Mouse (Mus musculus) liver, embryonic 11.5 days (tissue): ENCODE data around the gene Bdnf. TPM values are rescaled to one million over a fixed set of nuclear protein-coding genes. Genes with fewer than 3 reads are reported as not detected.

Source experiments
- ATAC-seq: fragments of 200-750 bp; cut with Nextera tagmentation; replicated peaks from 2 replicates; pipeline ENCODE4 v1.8.0; 2017; ENCODE audit warnings: moderate number of reproducible peaks, mild to moderate bottlenecking, moderate TSS enrichment, moderate library complexity; ENCODE audit not compliant: low FRiP score
- DNase-seq: peaks from one replicate; pipeline ENCODE4 v3.0.0-alpha.2; 2017; ENCODE audit warnings: low spot score
- H3K27ac ChIP-seq: fragments of 300-500 bp; sonication (generic); 2 replicates; pipeline ENCODE4 v1.5.1; 2014; ENCODE audit warnings: mild to moderate bottlenecking, low read depth, low read length, control low read depth
- H3K27me3 ChIP-seq: fragments of 300-500 bp; sonication (generic); replicated peaks from 2 replicates; pipeline ENCODE4 v1.6.1; 2014; ENCODE audit warnings: low read length, mixed read lengths; ENCODE audit not compliant: control insufficient read depth, insufficient read depth
- H3K36me3 ChIP-seq: fragments of 300-500 bp; sonication (generic); 2 replicates; pipeline ENCODE4 v1.6.1; 2014; ENCODE audit warnings: mild to moderate bottlenecking, low read length, moderate library complexity, mixed read lengths; ENCODE audit not compliant: control insufficient read depth, insufficient read depth
- H3K4me1 ChIP-seq: fragments of 300-500 bp; sonication (generic); replicated peaks from 2 replicates; pipeline ENCODE4 v1.6.1; 2014; ENCODE audit warnings: low read length, mixed read lengths; ENCODE audit not compliant: control insufficient read depth, insufficient read depth
- H3K4me2 ChIP-seq: fragments of 300-500 bp; sonication (generic); 2 replicates; pipeline ENCODE4 v1.6.1; 2014; ENCODE audit warnings: mild to moderate bottlenecking, control low read depth, moderate library complexity
- H3K4me3 ChIP-seq: fragments of 300-500 bp; sonication (generic); 2 replicates; pipeline ENCODE4 v1.5.1; 2014; ENCODE audit warnings: low read depth, low read length, control low read depth
- H3K9ac ChIP-seq: fragments of 300-500 bp; sonication (generic); 2 replicates; pipeline ENCODE4 v1.6.1; 2014; ENCODE audit warnings: low read depth, low read length, control low read depth
- H3K9me3 ChIP-seq: fragments of 300-500 bp; sonication (generic); 2 replicates; pipeline ENCODE4 v1.6.1; 2016; ENCODE audit warnings: low read length, inconsistent platforms, mixed read lengths; ENCODE audit not compliant: control insufficient read depth
- WGBS: fragments of 180-500 bp; shearing (Covaris S2); extraction: QIAGEN DNeasy Blood & Tissue Kit; methylation state at CpG from one replicate; pipeline ENCODE4 v1.1.7; 2014; 5-methylcytosine and 5-hydroxymethylcytosine counted together
- polyA plus RNA-seq: library from polyadenylated mRNA; unstranded; fragments of >200 nt; fragmentation: Nextera tagmentation; extraction: Ambion mirVana; gene quantifications from 2 replicates; pipeline ENCODE4 v1.2.1, GENCODE M21; 2014

Gene Bdnf
- polyA plus RNA-seq, 1 experiment from 2014 or later = 0.74 TPM

GRCm38 (mm10) chr2:109697151-109697550 lies 22.7 kb downstream of the Bdnf start:
- peaks cover 25% of the 10 kb centered on the region for H3K27me3 ChIP-seq
- 22% methylated on average over 4 of the region's 4 CpGs for WGBS

GRCm38 (mm10) chr2:109700291-109700690 lies 25.8 kb downstream of the Bdnf start:
- Histone ChIP-seq H3K27me3 (no peaks in the 10 kb centered on the region), H3K9me3 (no peaks in the 10 kb centered on the region), H3K4me3 (no peak overlapping the region), H3K27ac (no peak overlapping the region), H3K9ac (no peak overlapping the region), H3K4me2 (no peak overlapping the region), H3K36me3 (no peaks in the 10 kb centered on the region), H3K4me1 (no peaks in the 10 kb centered on the region)
- DNase-seq = no peak
- ATAC-seq = no peak
- WGBS = 64% methylated on average over 5 of the region's 5 CpGs

More at GRCm38 (mm10) chr2:109697151-109697550, 22.7 kb downstream of the Bdnf start:
- no peak overlapping the region for H3K4me3 ChIP-seq
- no peaks in the 10 kb centered on the region for H3K4me1 ChIP-seq
- H3K27ac ChIP-seq = no peak overlapping the region
- no peaks in the 10 kb centered on the region for H3K36me3 ChIP-seq
- no peaks in the 10 kb centered on the region for H3K9me3 ChIP-seq
- H3K4me2 ChIP-seq = no peak overlapping the region
- no peak for ATAC-seq
- DNase-seq = no peak
- no peak overlapping the region for H3K9ac ChIP-seq

GRCm38 (mm10) chr2:109703588-109703987 lies 29.1 kb downstream of the Bdnf start:
- Histone ChIP-seq H3K27me3 (no peaks in the 10 kb centered on the region), H3K4me2 (no peak overlapping the region), H3K36me3 (no peaks in the 10 kb centered on the region), H3K4me3 (no peak overlapping the region), H3K4me1 (no peaks in the 10 kb centered on the region), H3K9me3 (no peaks in the 10 kb centered on the region), H3K9ac (no peak overlapping the region), H3K27ac (no peak overlapping the region)
- WGBS = 81% methylated on average over 4 of the region's 4 CpGs
- no peak for DNase-seq
- no peak for ATAC-seq

GRCm38 (mm10) chr2:109704053-109704452 lies 29.6 kb downstream of the Bdnf start:
- no peaks in the 10 kb centered on the region for H3K36me3 ChIP-seq
- DNase-seq = no peak
- H3K9me3 ChIP-seq = no peaks in the 10 kb centered on the region
- no peak overlapping the region for H3K4me2 ChIP-seq
- ATAC-seq = no peak
- no peaks in the 10 kb centered on the region for H3K27me3 ChIP-seq
- H3K9ac ChIP-seq = no peak overlapping the region
- H3K27ac ChIP-seq = no peak overlapping the region
- H3K4me1 ChIP-seq = no peaks in the 10 kb centered on the region
- 74% methylated on average over 5 of the region's 5 CpGs for WGBS
- no peak overlapping the region for H3K4me3 ChIP-seq

- no peak overlapping the region for H3K4me3 ChIP-seq
- H3K27ac ChIP-seq = no peak overlapping the region
- H3K9me3 ChIP-seq = no peaks in the 10 kb centered on the region
- no peaks in the 10 kb centered on the region for H3K4me1 ChIP-seq
- no peaks in the 10 kb centered on the region for H3K36me3 ChIP-seq
- H3K27me3 ChIP-seq = no peaks in the 10 kb centered on the region
- H3K9ac ChIP-seq = no peak overlapping the region
- WGBS = 82% methylated on average over 8 of the region's 8 CpGs
- ATAC-seq = no peak
- no peak overlapping the region for H3K4me2 ChIP-seq
- no peak for DNase-seq
Measured at GRCm38 (mm10) chr2:109706524-109706923, 32.0 kb downstream of the Bdnf start.

GRCm38 (mm10) chr2:109709346-109709745 lies 34.8 kb downstream of the Bdnf start:
- H3K27ac ChIP-seq = no peak overlapping the region
- H3K9me3 ChIP-seq = no peaks in the 10 kb centered on the region
- H3K27me3 ChIP-seq = no peaks in the 10 kb centered on the region
- no peak overlapping the region for H3K4me3 ChIP-seq
- no peak for ATAC-seq
- no peak overlapping the region for H3K4me2 ChIP-seq
- no peaks in the 10 kb centered on the region for H3K4me1 ChIP-seq
- no peak overlapping the region for H3K9ac ChIP-seq
- no peak for DNase-seq
- H3K36me3 ChIP-seq = no peaks in the 10 kb centered on the region
- WGBS = 86% methylated on average over 7 of the region's 7 CpGs

- Histone ChIP-seq H3K9me3 (no peaks in the 10 kb centered on the region), H3K36me3 (no peaks in the 10 kb centered on the region), H3K4me2 (no peak overlapping the region), H3K4me1 (no peaks in the 10 kb centered on the region), H3K4me3 (no peak overlapping the region), H3K27ac (no peak overlapping the region), H3K27me3 (no peaks in the 10 kb centered on the region), H3K9ac (no peak overlapping the region)
- 73% methylated on average over 1 of the region's 1 CpGs for WGBS
- DNase-seq = no peak
- no peak for ATAC-seq
Measured at GRCm38 (mm10) chr2:109711049-109711448, 36.5 kb downstream of the Bdnf start.

DNA sequence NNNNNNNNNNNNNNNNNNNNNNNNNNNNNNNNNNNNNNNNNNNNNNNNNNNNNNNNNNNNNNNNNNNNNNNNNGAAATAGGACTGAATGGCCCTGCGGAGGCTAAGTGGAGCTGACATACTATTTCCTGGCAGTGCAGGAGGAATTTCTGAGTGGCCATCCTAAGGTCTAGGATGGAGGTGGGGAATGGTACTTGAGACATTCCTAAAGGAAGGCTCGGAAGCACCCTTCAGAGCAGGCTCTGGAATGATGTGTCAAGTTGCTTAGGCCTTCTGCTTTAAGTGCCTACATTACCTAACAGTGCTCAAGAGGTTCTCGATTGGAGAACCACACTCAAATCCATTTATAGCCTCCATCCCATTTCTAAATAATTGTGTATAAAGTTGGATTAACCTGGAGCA lies 50.8 kb downstream of the Bdnf start:
- H3K4me2 ChIP-seq = no peak overlapping the region
- no peaks in the 10 kb centered on the region for H3K9me3 ChIP-seq
- H3K27me3 ChIP-seq = no peaks in the 10 kb centered on the region
- WGBS = 71% methylated on average over 3 of the region's 3 CpGs
- H3K36me3 ChIP-seq = no peaks in the 10 kb centered on the region
- no peak for DNase-seq
- no peak overlapping the region for H3K27ac ChIP-seq
- no peak overlapping the region for H3K4me3 ChIP-seq
- no peak for ATAC-seq
- no peak overlapping the region for H3K9ac ChIP-seq
- no peaks in the 10 kb centered on the region for H3K4me1 ChIP-seq

DNA sequence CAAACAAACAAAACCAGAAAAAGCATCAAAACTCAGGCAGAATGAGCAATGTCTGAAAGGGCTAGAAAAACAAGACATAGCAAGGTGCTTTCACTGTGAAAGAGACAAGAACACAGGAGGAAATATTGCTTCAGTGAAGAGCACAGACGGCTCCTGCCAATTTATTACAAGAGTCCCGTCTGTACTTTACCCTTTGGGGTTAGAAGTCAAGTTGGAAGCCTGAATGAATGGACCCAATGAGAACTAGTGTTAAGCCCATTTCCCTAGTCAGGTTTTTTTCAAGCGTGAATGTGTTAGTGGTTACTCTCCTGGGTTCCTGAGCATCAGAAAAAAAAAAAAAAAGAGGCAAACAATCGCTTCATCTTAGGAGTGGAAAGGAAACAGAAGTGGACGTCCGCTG lies 51.3 kb downstream of the Bdnf start:
- Histone ChIP-seq H3K36me3 (no peaks in the 10 kb centered on the region), H3K4me1 (no peaks in the 10 kb centered on the region), H3K9ac (no peak overlapping the region), H3K4me2 (no peak overlapping the region), H3K27ac (no peak overlapping the region), H3K9me3 (no peaks in the 10 kb centered on the region), H3K4me3 (no peak overlapping the region), H3K27me3 (no peaks in the 10 kb centered on the region)
- no peak for DNase-seq
- WGBS = 43% methylated on average over 6 of the region's 6 CpGs
- no peak for ATAC-seq
